Mouse (Mus musculus): ENCODE data around the gene Scgb3a1.

Gene Scgb3a1

DNA sequence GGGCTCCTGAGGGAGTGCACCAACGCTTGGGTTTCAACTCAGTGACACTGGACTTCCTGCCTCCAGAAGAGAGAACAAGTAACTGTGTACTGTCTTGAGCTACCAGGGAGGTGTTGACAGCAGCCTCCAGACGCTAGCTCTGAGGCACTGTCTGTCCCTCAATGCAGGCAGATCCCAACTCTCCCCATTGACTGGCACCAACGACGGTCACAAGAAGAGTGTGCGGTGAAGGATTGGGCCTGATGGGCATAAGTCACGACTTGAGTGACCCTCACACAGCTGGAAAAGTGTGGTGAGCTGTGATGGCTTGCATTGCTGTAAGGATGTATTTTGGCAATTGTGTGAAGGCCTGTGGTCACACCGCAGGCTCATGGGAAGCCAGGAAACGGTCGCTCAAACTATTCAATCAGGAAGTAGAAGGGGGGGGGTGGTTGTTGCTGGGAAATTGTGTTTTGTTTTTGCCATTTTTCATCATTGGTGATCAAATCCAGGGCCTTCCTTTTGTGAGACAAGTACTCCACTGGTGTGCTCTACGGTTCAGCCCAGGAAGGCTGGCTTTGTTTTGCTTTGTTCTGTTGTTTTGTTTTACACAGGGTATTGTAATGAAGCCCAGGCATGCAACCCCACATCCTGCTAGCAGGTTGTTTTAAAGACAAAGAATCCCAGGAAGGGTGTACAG, 4.5 kb upstream of the Scgb3a1 start:
- DNase-seq (ENCODE audit: low spot score), result no peak

DNA sequence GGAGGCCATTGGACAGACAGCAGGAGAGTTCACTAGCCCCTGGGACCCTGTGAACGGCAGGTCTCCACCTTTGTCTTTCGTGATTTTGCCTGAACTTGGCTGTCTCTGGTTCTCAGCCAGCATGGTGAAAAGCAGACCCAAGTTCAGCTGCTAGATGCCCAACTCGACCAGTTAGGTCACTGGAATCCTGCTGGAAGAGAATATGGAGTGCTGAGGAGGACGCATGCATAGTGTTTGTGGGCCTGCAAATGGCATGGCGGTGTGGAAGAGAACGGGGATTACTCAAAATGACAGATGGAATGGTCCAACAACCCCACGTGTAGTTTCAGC, 4.0 kb upstream of the Scgb3a1 start:
- no peak for DNase-seq (ENCODE audit: low spot score)

DNA sequence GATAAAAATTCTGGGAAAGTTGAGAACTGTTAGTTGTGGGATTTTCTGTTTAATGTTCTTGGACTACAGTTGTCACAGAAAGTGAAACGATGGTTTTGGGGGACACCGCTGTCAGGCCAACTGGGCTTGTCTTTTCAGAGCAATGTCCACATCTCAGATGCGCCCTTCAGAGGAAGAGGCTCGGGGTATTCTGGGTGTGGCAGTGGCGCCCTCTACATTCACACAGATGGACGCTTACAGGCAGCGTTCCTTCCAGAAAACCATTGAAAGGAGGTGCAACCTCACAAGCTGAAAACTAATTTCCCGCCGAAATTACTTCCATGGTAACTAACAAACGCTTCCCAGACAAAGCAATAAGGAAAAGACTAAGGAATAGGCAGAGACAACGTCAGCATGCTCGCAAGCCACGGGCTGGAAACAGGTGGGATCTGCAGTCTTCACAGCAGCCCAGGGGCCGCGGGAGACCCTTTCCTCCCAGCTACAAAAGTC, 1.1 kb upstream of the Scgb3a1 start:
- no peak for DNase-seq (ENCODE audit: low spot score)

DNA sequence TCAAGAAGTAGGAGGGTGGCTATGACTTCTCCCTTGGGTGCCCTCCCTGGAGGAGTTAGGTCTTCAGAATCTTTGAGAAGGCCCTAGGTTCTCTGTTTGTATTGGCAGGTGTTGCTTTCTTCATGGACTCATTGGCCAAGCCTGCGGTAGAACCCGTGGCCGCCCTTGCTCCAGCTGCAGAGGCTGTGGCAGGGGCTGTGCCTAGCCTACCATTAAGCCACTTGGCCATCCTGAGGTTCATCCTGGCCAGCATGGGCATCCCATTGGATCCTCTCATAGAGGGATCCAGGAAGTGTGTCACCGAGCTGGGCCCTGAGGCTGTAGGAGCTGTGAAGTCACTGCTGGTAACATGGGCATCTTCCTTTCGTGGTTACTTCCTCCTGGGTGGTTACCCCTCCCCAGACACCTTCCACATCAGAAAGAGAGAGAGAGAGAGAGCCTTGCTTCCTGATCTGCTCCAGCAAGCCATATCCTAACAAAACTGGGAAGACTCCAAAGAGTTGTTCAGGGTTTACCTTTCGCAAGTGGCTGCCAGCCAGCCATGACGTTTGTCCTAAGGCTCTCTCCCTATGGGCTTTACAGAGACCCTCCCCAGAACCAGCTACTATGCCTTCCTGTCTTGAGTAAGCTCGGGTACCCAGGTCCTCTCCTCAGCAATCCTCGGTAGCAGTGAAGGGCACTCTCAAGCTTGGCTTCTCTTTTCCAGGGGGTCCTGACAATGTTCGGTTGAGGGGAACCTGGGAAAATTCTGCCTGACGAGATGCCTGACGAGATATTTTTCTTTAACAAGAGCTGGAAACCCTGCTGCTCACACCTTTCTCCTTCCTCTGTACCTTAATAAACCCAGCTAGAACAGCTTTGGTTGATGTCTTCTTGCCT, 1.1 kb downstream of the Scgb3a1 start:
- no peak for DNase-seq (ENCODE audit: low spot score)

DNA sequence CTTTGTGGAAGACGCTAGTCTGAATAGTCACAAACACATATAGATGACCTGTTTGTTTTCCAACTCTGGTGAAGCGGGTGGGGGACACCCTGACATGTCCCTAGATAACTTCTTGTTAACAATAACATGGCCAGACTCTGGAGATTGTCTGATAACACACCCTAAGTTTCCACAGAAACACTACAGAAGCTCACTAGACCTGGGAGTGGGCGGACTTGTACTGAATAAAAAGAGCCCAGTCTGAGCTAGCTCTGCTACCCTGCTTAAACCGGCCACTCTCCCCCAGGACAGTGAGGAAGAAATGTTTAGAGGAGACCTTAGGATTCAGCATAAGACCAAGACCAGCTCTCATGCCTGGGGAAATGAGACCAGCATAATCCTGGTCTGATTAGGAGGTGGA, 2.1 kb downstream of the Scgb3a1 start:
- no peak for DNase-seq (ENCODE audit: low spot score)

DNA sequence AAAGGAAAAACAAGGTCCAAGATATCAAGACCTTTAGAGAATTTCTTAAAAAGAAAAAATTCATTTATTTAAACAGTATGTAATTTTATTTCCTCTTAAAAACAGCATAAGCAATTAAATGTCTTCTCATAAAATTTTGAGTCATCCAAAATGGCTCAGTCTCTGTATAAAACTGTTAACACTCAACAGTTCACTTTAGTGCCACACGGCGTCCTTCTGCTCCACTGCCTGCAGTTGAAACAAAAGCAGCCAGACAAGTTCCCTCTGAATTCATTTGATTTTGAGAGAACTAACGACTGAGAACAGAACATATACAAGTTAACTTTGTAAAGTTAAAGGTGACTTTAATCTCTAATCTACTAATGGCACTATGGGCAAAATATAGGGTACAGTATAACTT, 10.0 kb downstream of the Scgb3a1 start:
- no peak for DNase-seq (ENCODE audit: low spot score)

DNA sequence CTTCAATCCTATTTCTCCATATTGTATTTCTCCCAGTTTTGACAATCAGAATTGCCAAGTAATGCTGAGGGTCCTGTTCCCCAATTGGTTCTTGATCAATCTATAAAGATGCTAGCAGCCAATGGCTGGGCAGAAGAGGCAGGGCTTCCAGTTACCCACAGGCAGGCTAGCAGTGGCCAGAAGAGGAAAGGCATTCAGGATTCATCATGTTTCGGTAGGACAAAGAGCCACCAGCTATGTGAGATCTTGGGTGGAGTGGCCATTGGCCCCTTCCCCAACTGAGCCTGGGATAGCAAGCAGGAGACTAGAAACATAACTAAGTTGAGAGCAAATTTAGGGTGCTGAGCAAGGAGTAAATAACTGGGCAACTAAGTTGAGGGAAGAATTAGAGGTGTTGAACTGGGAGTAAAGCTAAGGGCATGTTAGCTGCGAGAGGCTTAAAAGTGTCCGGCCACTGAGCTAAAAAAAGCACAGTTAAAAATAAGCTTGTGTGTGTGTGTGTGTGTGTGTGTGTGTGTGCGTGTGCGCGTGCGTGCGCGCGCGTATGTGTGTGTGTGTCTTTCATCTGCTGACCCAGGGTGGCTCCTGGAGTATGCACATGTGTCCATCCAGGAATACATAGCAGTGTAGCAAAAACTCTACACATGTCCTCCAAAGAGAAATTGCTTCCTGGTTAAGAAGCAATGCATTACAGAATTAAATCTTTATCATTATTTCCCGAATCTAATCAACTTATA, 21.0 kb downstream of the Scgb3a1 start:
- no peak for DNase-seq (ENCODE audit: low spot score)

DNA sequence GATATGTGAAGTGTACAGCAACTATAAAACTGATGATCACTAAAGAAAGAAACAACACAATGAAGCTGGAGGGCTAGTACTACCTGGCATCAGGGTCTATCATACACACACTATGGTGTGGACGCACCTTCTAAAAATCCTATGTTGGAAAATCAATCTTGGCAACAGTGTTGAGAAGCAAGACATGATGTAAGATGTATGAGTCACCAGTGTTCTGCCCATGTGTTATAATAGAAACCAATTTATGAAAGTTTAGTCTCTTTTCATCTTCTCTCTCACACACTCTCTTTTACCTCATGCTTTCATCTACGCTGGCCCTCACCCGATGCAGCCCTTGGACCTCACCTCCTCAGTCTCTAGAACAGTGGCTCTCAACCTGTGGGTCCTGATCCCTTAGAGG, 31.6 kb downstream of the Scgb3a1 start:
- no peak for DNase-seq (ENCODE audit: low spot score)

DNA sequence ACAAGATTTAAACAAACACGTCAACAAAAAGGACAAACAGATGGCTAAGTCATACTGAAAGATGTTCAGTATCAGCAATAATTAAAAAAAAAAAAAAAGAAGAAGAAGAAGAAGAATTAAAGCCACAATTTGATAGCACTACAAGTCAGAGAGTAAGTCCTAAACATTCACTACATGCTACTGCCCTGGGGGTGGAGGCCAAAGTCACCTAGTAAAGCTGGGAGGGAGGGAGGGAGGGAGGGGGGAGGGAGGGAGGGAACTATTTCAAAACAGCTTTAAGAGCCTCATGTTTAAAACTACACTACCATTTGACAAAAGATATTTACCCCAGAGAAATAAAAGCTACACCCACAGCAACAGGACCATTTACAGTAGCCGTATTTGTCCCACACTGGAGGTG, 32.3 kb downstream of the Scgb3a1 start:
- DNase-seq (ENCODE audit: low spot score), result no peak

DNA sequence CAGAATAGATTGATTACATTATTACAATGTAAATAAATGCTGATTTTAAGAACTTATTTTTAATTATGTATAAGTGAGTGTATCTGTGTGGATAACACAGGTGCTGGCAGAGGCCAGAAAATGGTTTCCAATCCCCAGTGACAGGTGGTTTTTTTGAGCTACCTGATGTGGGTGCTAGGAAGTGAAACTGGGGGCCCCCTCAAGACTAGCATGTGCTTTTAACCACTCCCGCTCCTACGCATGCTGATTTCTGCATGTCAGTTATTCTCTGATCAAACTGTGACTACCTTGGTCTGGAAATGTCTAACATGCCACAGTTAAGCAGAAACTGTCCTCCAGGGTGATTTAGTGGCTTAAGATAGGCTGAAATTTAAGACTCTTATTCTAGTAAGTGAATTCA, 33.1 kb downstream of the Scgb3a1 start:
- no peak for DNase-seq (ENCODE audit: low spot score)

DNA sequence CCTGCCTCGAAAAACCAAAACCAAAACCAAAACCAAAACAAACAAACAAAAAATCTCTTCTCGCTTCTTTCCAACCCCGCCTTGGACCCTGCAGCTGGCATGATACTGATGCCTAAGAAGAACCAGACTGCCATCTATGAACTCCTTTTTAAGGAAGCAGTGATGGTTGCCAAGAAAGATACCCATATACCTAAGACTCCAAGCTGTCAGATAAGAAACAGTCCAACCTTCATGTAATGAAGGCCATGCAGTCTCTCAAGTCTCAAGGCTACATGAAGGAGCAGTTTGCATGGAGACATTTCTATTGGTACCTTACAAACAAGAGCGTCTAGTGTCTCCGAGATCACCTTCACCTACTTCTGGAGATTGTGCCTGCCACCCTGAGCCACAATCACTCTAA, 34.4 kb downstream of the Scgb3a1 start:
- no peak for DNase-seq (ENCODE audit: low spot score)

DNA sequence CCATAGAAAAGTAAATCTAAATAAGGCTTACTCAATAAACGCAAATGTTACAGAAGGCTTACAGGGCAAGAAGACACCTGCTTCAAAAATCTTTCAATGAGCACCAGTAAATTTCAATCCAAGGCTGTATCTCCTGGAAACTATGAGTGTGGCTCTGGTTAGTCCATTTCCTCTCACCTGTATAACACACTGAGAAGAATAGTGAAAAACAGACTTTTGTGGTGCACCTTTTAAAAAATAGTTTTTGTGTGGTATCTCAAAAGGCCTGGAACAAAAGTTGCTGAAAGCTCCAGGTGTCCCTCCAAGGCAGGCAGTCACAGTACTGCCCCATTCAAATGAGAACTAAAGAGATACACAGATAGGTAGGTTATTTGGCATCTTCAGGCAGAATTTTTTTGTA, 35.7 kb downstream of the Scgb3a1 start:
- no peak for DNase-seq (ENCODE audit: low spot score)

DNA sequence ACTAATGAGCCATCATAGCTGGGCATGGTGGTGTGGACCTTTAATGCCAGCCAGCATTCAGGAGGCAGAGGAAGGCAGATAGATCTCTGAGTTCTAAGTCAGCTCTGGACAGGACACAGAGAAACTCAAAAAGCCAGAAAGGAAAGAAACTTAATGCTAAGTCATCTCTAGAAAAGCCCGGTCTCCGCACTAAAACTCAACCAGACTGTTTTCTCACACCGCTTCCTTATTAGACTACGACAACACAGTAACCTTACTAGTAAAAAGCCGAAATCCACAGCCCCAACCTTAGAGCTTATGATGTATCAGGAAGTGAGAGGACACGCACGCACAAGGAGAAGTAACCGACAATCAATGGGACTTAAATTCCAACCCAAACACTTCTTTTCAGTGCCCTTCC, 38.6 kb downstream of the Scgb3a1 start:
- DNase-seq (ENCODE audit: low spot score), result no peak

DNA sequence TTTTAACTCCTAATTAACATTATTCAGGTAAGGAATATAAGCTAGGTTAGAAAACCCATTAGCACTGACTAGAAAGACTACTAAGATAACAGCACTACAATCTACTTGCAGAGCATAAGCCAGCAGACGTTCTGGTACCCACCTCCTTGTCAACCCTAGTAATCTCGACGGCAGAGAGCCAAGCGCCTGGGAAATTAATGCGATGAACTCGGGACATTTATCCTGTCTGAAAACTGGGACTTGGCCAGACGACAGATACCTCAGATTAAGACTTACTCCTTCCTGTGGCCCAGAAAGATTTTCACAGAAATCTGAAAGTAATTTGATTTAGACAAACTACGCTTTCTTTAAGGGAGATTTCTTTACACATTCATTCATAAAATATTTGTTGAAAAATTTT, 41.4 kb downstream of the Scgb3a1 start:
- no peak for DNase-seq (ENCODE audit: low spot score)

DNA sequence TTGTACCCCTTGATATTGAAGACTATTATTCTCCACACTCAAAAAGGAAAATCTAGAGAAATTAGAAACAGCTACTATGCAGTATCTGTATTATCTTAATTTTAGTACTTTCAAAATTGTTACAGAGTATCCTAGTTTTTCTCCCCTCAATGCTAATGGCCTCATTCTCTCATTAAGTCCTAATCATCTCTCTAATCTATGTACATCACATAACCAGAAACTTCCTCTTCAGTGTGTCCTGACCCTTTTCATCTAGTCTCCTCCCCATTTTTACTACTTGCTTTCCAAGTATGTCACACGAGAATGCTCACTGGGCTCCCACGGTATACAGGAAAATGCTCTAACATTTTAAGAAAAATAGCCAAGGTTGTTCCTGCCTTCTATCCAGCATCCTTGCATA, 44.4 kb downstream of the Scgb3a1 start:
- no peak for DNase-seq (ENCODE audit: low spot score)

DNA sequence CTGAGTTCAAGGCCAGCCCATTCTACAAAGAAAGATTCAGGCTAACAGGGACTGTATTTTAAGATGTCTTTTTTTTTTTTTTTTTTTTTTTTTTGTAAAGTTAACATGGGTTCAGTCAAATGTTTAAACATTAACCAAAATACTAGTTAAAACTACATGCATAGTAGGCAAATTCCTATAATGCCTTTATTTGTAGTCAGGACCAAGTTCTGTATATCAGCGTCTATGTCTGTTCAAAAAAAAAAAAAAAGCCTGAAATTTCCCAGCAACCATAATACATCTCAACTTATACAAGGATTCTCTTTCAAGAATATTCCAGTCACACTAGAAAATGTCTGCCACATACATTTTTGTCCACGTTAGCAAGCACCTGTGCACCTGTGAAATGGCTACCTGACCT, 47.3 kb downstream of the Scgb3a1 start:
- DNase-seq (ENCODE audit: low spot score), result no peak

DNA sequence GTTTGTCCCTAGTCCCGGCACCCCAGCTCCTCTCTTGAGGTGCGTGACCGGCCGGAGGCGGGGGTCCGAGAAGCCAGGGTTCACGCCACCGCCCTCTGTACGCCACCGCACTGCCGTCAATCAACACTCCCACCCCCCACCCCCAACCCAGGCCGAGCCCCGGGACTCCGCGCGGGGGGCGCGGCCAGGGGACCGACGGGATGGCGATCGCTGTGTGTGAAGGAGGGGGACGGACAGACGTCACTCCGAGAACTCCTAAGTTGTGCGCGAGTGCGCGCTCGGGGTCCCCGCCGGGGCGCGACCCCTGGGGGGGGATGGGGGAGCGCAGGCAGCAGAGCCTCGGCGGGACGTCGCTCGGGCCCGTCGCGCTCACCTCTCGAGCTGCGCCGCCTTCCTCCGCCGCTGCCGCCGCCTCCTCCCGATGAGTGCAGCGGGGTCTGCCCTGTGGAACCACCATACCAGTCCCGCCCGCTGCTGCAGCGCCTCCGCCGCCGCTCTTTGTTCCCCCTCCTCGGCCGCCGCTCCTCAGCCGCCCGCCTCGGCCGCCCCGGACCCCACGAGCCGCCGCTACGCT, 48.7 kb downstream of the Scgb3a1 start:
- peak; percentile 51 for DNase-seq (ENCODE audit: low spot score)

DNA sequence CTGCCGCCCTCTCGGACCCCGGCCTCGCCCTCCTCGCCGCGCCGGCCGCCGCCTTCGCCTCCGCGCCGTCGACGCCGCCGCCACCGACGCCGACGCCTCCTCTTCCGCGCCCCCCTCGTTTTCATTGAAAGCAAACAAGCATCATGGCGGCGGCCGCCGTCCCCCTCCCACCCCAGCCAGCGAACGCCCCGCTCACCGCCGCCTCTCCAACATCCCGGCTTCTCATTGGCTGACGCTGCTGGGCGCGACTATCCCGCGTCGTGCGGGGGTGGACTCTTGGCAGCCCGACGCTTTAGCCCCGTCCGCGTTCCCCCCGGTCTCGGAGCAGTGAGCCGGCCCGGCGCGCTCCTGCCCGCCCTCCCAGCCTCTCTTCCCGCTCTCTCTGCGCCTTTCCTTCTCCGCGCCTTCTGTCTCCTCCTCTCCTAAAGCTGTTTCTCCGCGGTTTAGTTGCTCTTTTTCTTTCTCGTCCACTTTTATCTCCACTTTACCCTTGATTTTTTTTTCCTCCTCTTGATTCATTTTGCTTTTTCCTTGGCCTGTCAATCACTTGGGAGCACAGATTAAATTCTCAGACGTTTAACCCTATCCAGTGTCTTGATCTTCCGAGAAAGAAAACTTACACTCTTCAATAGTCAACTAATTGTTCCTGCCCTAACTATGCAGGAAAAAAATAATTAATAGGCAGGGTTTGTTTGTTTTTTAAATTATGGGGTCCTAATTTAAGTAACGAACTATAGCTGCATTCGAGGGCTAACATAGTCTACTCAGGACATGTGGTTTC, 49.3 kb downstream of the Scgb3a1 start, which contains the start of gene Cnot6:
Gene Cnot6 (minus strand): TSS at position 169 of the 781 bp plus-strand sequence.
- DNase-seq (ENCODE audit: low spot score), result peak; percentile 99

DNA sequence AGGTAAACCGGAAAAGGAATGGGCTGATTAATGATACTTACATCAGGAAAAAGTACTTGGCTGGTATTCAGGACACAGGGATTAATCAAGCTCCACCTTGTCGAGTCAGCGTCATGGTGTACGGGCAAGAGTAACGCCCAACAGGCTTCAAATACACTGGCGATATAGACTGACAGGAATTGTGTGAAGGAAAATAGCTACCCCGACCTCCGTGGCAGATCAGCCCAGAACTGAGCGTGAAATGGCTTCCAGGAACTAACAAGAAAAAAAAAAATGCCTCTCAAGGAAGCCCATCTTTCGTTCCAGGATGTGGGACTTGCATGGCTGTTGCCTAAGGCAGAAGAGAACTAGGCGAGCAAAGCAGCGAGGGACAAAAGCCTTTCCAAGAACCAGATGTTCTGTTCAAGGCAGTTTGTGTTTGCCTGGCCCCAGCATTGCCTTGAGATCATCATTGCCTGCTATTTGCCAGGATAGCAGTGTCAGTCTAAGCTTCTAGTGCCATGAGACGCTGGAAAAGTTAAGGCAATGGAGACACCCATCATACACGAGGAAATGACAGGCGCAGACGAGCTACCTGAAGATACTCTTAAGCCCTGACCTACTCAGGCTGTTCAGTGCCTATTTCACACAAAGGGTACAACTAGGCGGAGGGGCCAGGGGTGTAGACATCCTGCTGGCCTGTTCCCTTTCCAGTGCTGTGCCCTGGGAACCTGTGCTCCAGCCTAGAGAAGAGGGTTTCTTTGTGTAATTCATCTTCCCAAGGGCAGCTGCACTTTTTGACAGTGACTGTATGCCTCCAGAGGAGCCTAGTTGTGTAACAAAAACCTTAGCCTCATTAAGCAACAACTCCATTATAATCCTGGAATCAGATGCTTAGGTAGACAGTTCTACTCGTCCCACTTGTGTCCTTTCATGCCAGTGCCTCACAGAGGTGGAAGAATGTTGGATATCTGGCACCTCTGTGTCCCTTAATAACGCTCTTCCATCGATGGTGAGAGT, 50.2 kb downstream of the Scgb3a1 start:
- peak; percentile 37 for DNase-seq (ENCODE audit: low spot score)
